Mouse (Mus musculus) 416B (cell line): ENCODE data around the gene Reps1.

Experiments
- DNase-seq: peaks from one replicate; pipeline ENCODE4 v3.0.0; 2011; ENCODE audit warnings: low read depth

Gene Reps1

GRCm38 (mm10) chr10:18139615-18140014, 84.0 kb downstream of the Reps1 start:
- no peak for DNase-seq

DNA sequence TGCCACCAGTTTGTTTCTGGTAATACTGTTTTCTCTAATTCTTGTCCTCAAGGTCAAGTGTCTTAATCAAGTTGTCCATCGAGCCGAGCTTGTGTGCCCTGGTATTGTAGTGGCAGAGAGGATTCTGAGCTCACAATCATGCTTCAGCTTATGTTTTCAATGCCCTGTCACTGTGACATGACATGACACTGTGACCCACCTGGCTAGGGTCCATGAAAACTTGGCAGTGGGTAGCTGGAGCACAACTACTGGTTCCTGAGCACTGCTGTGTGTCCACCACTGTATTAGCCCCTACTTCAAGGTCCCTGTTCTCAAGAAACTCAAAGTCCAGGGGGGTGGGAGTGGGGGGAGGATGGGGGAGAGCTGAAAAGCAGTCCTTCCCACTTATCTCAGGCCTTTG, 85.7 kb downstream of the Reps1 start:
- no peak for DNase-seq

DNA sequence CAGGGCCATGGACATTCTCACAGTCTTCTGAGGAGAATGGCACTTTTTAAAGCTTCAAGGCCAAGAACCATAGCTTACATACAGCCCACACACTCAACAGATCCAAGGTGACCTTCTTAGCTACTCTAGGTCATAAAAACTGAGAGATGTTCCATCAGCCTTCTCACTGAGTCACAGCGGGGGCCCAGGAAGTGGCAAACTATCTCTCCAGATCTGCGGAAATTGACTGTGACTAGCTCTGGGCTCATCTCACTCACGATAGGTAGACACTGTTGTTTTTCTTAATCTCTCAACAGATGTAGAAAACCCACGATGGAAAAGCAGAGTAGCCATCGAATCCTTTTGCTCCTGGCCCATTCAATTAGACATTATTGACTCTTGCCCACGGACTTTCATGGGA, 86.6 kb downstream of the Reps1 start:
- DNase-seq = no peak

- DNase-seq = no peak
These were observed 91.6 kb downstream of the Reps1 start for GRCm38 (mm10) chr10:18147224-18147623.

GRCm38 (mm10) chr10:18162435-18162971, 106.8 kb downstream of the Reps1 start:
- DNase-seq = no peak
